Mouse (Mus musculus) right cerebral cortex, postnatal 14 days (tissue): ENCODE measurements around the gene Lrr1.
A peak's percentile ranks its signal among the peaks of the same experiment; 100 is the strongest.
"Not testable (repeated sequence)": the region's sequence is repeated elsewhere in the genome, so short reads cannot be mapped to it uniquely, and the experiment has no call there.

Source experiments
- DNase-seq: peaks from one replicate; pipeline ENCODE4 v3.0.0; 2022

The Lrr1 gene

DNA sequence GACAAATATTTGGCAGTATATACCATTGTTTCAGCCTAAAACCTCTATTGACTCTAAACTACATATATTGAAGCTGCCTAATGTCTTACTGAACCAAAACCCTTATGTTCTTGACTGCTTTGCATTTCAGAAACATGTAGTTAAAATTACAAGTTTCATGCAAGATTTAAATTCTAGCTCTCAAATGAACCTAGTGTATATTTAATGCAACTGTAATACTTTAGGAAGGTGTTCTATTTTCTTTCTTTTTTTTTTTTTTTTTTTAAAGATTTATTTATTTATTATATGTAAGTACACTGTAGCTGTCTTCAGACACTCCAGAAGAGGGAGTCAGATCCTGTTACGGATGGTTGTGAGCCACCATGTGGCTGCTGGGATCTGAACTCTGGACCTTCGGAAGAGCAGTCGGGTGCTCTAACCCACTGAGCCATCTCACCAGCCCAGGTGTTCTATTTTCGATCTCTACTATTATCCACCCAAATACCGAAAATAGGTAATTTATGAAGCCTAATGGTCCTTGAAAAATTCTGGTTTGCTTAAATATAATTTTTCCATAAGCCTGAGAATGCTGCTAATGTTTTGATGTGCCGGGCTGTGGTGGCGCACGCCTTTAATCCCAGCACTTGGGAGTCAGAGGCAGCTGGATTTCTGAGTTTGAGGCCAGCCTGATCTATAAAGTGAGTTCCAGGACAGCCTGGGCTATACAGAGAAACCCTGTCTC lies 1.6 kb upstream of the Lrr1 start:
- not testable (repeated sequence) for DNase-seq

DNA sequence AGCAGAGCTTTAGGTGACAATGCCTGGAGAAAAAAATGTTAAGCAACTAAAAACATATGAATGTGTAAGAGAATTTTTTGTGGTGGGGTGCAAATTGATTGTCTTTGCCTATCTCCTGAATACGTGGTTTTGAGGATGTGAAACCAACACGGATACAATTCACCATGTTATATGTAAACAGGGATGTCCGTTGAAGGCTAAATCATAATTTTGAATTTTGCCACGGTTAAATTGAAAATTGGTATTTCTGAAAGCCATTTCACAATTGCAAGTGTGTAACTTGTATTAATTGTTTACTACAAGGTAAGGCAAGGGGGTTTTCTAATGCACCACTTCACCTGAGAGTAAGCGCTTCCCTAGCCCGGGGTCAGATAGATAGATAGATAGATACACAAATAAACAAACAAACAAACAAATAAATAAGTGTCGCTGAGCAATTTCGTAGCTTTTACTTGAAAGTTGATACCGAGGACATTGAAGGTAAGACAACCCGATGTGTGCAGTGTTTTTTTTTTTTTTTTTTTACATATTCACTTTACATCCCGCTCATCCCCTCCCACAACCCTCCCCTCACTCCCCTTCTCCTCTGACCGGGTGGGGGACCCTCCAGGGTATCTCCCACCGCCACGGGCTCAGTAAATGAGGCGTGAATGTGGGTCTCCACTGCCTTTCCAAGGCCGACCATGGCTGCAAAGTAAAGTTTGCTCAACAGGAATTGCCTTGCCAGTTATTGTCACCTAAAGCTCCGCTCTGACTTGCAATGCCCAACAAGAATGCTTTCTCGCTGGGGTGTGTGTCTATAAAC lies 756 bp upstream of the Lrr1 start:
- DNase-seq = no peak

DNA sequence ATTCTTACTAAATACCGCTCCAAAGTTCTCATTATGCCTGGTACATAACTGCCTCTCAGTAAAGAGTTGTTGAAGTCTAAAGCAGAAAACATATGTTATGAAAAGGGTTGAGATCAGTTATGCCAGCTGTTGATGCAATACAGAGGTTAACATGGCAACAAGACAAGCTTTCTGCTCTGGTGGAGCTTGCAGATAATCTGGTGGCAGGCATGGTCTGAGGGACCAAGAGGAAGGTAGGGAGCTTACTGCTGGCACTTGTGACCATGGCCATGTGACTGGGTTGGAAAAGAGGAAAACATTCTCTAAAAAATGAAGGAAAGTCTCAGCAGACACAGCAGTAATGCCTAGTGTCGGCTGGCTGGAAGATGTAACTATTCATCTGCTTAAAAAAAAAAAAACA lies 2.7 kb downstream of the Lrr1 start:
- DNase-seq = no peak

DNA sequence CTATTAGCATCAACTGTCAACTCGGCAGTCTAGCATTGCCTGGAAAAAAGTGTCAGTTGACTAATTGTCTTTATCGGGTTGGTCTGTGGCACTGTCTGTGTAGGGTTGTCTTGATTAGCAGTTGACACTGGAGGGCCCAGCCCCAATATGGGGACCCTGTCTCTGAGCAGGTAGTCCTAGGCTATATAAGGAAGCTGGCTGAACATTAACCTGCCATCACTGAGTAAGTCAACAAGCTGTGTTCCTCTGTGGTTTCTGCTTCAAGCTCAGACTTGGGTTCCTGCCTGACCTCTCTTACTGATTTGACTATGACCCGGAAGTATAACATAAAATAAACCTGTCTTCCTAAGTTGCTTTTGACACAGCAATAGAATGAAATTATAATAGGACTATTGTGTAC lies 7.4 kb downstream of the Lrr1 start:
- no peak for DNase-seq

DNA sequence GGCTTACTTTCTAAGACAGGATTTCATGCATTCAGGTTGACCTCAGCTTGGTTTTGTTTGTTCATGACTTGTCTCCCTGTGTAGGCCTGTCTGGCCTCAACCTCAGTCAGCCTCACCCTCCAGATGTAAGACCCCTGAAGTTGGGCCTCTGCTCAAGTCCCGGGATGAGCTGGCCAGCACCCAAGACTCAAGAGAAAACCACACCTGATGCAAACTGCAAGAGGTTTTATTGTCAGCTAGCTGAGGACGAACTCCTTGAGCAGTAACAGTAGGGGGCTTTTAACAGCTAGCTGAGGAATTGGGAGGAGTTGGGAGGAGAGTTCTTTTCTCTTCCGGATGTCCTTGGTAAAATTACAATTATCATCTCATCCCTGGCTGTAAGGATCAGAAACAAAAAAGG lies 8.9 kb downstream of the Lrr1 start:
- DNase-seq = no peak

DNA sequence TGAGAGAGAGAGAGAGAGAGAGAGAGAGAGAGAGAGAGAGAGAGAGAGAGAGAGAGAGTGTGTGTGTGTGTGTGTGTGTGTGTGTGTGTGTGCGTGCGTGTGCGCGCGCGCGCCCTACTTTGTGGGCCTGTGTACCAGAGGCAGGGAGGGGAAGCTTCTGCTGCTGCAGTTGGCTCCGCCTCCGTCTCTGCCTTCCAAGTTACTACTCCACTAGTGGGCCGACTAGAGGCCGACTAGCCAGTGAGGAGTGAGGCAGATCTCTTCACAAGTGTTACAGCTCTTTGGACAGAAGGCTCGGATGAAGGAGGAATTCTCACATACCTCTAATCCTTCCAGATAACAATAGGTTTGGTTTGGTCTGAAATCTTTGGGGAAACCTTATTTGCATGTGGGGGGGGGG lies 10.8 kb downstream of the Lrr1 start:
- no peak for DNase-seq

- DNase-seq = no peak
These were observed 13.2 kb downstream of the Lrr1 start for GRCm38 (mm10) chr12:69181800-69182199.

- peak; percentile 100 for DNase-seq
These were observed 15.1 kb downstream of the Lrr1 start, which contains the start of the genes Rpl36al and Mgat2 for GRCm38 (mm10) chr12:69183583-69184308. Gene Rpl36al (minus strand): TSS chr12:69184083. Gene Mgat2 (plus strand): TSS chr12:69184157.

DNA sequence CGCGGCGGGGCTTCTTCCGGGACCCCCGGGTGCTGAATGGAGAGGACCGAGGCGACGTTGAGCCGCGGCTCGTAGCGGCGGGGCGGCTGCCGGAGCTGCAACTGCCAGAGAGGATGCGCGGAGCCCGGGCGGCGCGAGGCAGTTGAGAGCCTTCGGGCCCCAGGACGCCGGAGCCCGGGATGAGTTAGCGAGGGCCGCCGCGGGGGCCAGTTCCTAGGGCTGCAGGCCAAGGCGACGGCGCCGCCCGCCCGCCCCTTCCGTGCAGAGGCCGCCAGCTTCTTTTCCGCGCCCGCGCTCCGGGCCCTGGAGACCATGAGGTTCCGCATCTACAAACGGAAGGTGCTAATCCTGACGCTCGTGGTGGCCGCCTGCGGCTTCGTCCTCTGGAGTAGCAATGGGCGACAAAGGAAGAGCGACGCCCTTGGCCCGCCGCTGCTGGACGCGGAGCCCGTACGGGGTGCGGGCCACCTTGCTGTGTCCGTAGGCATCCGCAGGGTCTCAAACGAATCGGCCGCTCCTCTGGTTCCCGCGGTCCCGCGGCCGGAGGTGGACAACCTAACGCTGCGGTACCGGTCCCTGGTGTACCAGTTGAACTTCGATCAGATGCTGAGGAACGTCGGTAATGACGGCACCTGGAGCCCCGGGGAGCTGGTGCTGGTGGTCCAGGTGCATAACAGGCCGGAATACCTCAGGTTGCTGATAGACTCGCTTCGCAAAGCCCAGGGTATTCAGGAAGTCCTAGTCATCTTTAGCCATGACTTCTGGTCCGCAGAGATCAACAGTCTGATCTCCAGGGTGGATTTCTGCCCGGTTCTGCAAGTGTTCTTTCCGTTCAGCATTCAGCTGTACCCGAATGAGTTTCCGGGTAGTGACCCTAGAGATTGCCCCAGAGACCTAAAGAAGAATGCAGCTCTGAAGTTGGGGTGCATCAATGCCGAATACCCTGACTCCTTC lies 16.0 kb downstream of the Lrr1 start:
- DNase-seq = peak; percentile 62

GRCm38 (mm10) chr12:69185371-69185770 lies 16.8 kb downstream of the Lrr1 start:
- no peak for DNase-seq

- no peak for DNase-seq
These were observed 18.3 kb downstream of the Lrr1 start for GRCm38 (mm10) chr12:69186811-69187471.

- DNase-seq = no peak
These were observed 21.5 kb downstream of the Lrr1 start for GRCm38 (mm10) chr12:69190074-69190473.

- DNase-seq = no peak
These were observed 21.9 kb downstream of the Lrr1 start for GRCm38 (mm10) chr12:69190522-69190921.

- no peak for DNase-seq
These were observed 22.8 kb downstream of the Lrr1 start for GRCm38 (mm10) chr12:69191396-69191795.

GRCm38 (mm10) chr12:69192637-69193036 lies 24.0 kb downstream of the Lrr1 start:
- DNase-seq = no peak

- peak; percentile 74 for DNase-seq
These were observed 28.1 kb downstream of the Lrr1 start, which contains the start of gene Gm49383 for GRCm38 (mm10) chr12:69196444-69197377. Gene Gm49383 (minus strand): TSS chr12:69197104.

- peak; percentile 59 for DNase-seq
These were observed 29.0 kb downstream of the Lrr1 start for GRCm38 (mm10) chr12:69197378-69198163.

DNA sequence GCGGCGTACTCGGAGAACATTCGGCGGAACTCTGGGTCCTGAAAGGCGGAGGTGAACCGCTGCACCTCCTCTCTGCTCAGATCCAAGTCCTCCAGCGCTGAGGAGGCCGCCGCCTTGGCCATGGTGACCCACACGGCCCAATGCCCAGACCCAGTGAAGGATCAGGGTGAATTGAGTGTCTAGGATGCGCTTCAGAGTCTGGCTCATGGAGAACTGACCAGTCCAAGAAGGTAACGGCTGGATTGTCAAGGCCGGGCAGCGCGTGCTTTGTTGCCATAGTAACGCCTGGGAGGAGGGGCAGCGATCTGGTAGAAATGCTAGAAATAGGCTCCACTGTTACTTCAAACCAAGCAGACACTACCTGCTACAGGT lies 29.5 kb downstream of the Lrr1 start, which contains the start of gene Dnaaf2:
Dnaaf2 (minus strand) TSS at position 266 of the 372 bp plus-strand sequence.
- peak; percentile 68 for DNase-seq

GRCm38 (mm10) chr12:69198985-69199384 lies 30.4 kb downstream of the Lrr1 start:
- no peak for DNase-seq
